Mouse (Mus musculus) CH12.LX (cell line): Measurements from ENCODE around the gene Msx3. TPM values are rescaled to one million over a fixed set of nuclear protein-coding genes. Genes with fewer than 3 reads are reported as not detected.

Source experiments
- DNase-seq: peaks from one replicate; pipeline ENCODE4 v3.0.0-alpha.2; 2013; ENCODE audit errors: extremely low read depth
- H3K27ac ChIP-seq: 2 replicates; pipeline ENCODE4 v1.5.1; 2012; ENCODE audit warnings: low read depth, mild to moderate bottlenecking, control low read depth, moderate library complexity; ENCODE audit not compliant: insufficient read depth
- H3K27me3 ChIP-seq: replicated peaks from 2 replicates; pipeline ENCODE3; 2012; ENCODE audit warnings: inconsistent platforms
- H3K36me3 ChIP-seq, 2 experiments: replicated peaks in 1 of 2; 2 replicates each; pipeline versions ENCODE3 to v1.6.1; 2012; ENCODE audit warnings: inconsistent platforms in 1 of 2, low read length in 1 of 2, mild to moderate bottlenecking in 1 of 2, mixed read lengths in 1 of 2, moderate library complexity in 1 of 2; ENCODE audit not compliant: control insufficient read depth in 1 of 2, insufficient read depth in 1 of 2
- H3K4me1 ChIP-seq, 2 experiments: 2 replicates each; pipeline ENCODE4 v1.6.1; 2012; ENCODE audit warnings: inconsistent platforms in 1 of 2, moderate library complexity in 1 of 2; ENCODE audit not compliant: insufficient read depth in 2 of 2, control insufficient read depth in 1 of 2
- H3K4me2 ChIP-seq: 2 replicates; pipeline ENCODE4 v1.6.1; 2012; ENCODE audit warnings: low read depth, mild to moderate bottlenecking, control low read depth; ENCODE audit not compliant: poor library complexity, insufficient read depth, severe bottlenecking
- H3K4me3 ChIP-seq, 3 experiments: fragments of 150-350 bp in 1 of 3; sonication (generic) in 1 of 3; replicated peaks in 1 of 3; 2 replicates each; pipeline versions ENCODE3 to v1.5.1; 2011 to 2012; ENCODE audit warnings: low read depth in 2 of 3, low read length in 2 of 3, mild to moderate bottlenecking in 2 of 3, moderate library complexity in 2 of 3, control low read depth in 1 of 3, improper control_type of control experiment in 1 of 3, inconsistent platforms in 1 of 3, mixed read lengths in 1 of 3; ENCODE audit not compliant: poor library complexity in 1 of 3
- H3K79me2 ChIP-seq: replicated peaks from 2 replicates; pipeline ENCODE4 v1.6.1; 2012; ENCODE audit warnings: mild to moderate bottlenecking, moderate library complexity; ENCODE audit not compliant: control insufficient read depth, poor library complexity, insufficient read depth, severe bottlenecking; ENCODE audit errors: extremely low read depth
- H3K9ac ChIP-seq: 2 replicates; pipeline ENCODE4 v1.6.1; 2012; ENCODE audit warnings: low read depth, mild to moderate bottlenecking, control low read depth, moderate library complexity; ENCODE audit not compliant: insufficient read depth
- H3K9me3 ChIP-seq: replicated peaks from 2 replicates; pipeline ENCODE3; 2012; ENCODE audit warnings: low read length, inconsistent platforms, mixed read lengths
- CTCF ChIP-seq, 2 experiments: IDR thresholded peaks in 1 of 2; conservative IDR thresholded peaks in 1 of 2; 2 replicates each; pipeline ENCODE4 v1.5.1; 2011 to 2012; ENCODE audit warnings: low read depth in 2 of 2, low read length in 2 of 2, improper control_type of control experiment in 1 of 2, inconsistent platforms in 1 of 2, mild to moderate bottlenecking in 1 of 2, moderate library complexity in 1 of 2
- ETS1 ChIP-seq: conservative IDR thresholded peaks from 2 replicates; pipeline ENCODE4 v1.6.1; 2012; ENCODE audit warnings: low read depth, mild to moderate bottlenecking, inconsistent platforms, low read length, improper control_type of control experiment, moderate library complexity
- IRF4 ChIP-seq: IDR thresholded peaks from 2 replicates; pipeline ENCODE4 v1.6.1; 2014; ENCODE audit warnings: low read depth, mild to moderate bottlenecking, inconsistent platforms, low read length, improper control_type of control experiment
- KAT2A ChIP-seq: IDR thresholded peaks from 2 replicates; pipeline ENCODE4 v1.6.1; 2012; ENCODE audit warnings: low read length, improper control_type of control experiment, inconsistent platforms; ENCODE audit not compliant: insufficient replicate concordance
- MAFK ChIP-seq: IDR thresholded peaks from 2 replicates; pipeline ENCODE4 v1.6.1; 2011; ENCODE audit warnings: low read length, improper control_type of control experiment; ENCODE audit not compliant: insufficient replicate concordance
- MAX ChIP-seq: IDR thresholded peaks from 2 replicates; pipeline ENCODE4 v1.6.1; 2011; ENCODE audit warnings: low read length, improper control_type of control experiment
- MEF2A ChIP-seq: IDR thresholded peaks from 2 replicates; pipeline ENCODE4 v1.6.1; 2014; ENCODE audit warnings: low read depth, mild to moderate bottlenecking, inconsistent platforms, low read length, improper control_type of control experiment, borderline replicate concordance
- NRF1 ChIP-seq: IDR thresholded peaks from 2 replicates; pipeline ENCODE4 v1.6.1; 2014; ENCODE audit warnings: low read depth, mild to moderate bottlenecking, inconsistent platforms, low read length, improper control_type of control experiment, moderate library complexity
- PAX5 ChIP-seq: IDR thresholded peaks from 2 replicates; pipeline ENCODE4 v1.6.1; 2012; ENCODE audit warnings: low read length, inconsistent platforms, mixed read lengths
- POLR2AphosphoS2 ChIP-seq: IDR thresholded peaks from 2 replicates; pipeline ENCODE4 v1.6.1; 2011; ENCODE audit warnings: low read depth, low read length, improper control_type of control experiment
- SMC3 ChIP-seq: IDR thresholded peaks from 2 replicates; pipeline ENCODE4 v1.6.1; 2011; ENCODE audit warnings: low read depth, low read length, improper control_type of control experiment
- TBP ChIP-seq: conservative IDR thresholded peaks from 2 replicates; pipeline ENCODE4 v1.6.1; 2011; ENCODE audit warnings: low read depth, low read length, improper control_type of control experiment
- TCF12 ChIP-seq: IDR thresholded peaks from 2 replicates; pipeline ENCODE4 v1.6.1; 2014; ENCODE audit warnings: low read depth, mild to moderate bottlenecking, inconsistent platforms, low read length, improper control_type of control experiment
- USF2 ChIP-seq: conservative IDR thresholded peaks from 2 replicates; pipeline ENCODE4 v1.6.1; 2011; ENCODE audit warnings: low read depth, low read length, improper control_type of control experiment
- ZNF384 ChIP-seq: IDR thresholded peaks from 2 replicates; pipeline ENCODE4 v1.6.1; 2012; ENCODE audit warnings: low read depth, low read length, improper control_type of control experiment, inconsistent platforms
- dilution Hi-C: fragments of 300-500 bp; cut with MboI; formaldehyde crosslinking; loops from 2 replicates; pipeline ENCODE4 v1.14.3; 2020; ENCODE audit warnings: low sequenced_read_pairs; ENCODE audit not compliant: extremely low pct_unique_long_range_greater_than_20kb, extremely low pct_ligation_motif_present
- in situ Hi-C: fragments of 300-500 bp; cut with MboI; formaldehyde crosslinking; loops from 3 replicates; pipeline ENCODE4 v1.14.3; 2019; ENCODE audit warnings: low sequenced_read_pairs, low pct_ligation_motif_present, low pct_unique_long_range_greater_than_20kb, mixed read lengths
- polyA plus RNA-seq: library from polyadenylated mRNA; unstranded; fragments of >175 nt; gene quantifications from 2 replicates; pipeline ENCODE4 v1.2.1, GENCODE M21; 2012; ENCODE audit warnings: low read depth; ENCODE audit not compliant: insufficient read length
- total RNA-seq, 2 experiments: library from RNA; depleted of rRNA; stranded (reverse); fragments of 300-350 nt in 1 of 2; fragments of >200 nt in 1 of 2; gene quantifications; 2 replicates each; pipeline ENCODE4 v1.2.3; 2012 to 2014

Gene Msx3
- total and polyA plus RNA-seq, 3 experiments: not detected

DNA sequence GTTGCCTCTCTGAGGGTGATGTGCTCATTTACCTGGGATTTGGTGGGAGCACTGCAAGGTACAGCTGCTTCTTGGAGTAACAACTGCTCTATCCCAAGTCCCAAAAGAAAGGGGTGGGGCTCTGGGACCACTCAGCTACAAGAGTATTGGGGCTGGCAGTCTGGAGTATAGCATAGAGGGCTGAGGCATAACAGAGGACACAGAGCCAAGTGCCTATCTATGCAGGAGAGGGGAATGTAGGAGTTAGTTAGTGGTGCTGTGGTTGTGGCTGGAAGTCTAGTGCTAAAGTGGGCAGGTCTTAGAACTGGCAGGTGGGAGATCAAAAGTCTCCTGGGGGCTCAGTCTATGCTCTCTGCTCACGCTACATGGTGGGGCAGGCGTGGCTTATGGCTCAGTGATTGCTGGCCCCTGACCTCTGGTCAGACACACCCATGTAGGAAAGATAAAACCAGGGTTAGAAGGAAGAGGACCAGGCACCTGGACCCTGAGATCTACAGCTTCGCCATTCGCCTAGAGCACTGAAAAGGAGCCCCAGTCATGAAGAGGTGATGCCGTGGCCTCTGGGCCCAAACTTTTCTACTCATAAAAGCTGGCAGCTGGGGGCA, 44.1 kb upstream of the Msx3 start, which contains the start of gene Prap1:
TSS of gene Prap1 (plus strand) at position 472 of the 605 bp plus-strand sequence.
- dilution Hi-C loops: no loop called here
- in situ Hi-C loops: loop anchor here (25.0 kb wide), 1 partner anchor 744 kb away; the partner anchor contains the start of genes Odf3, Scgb1c1 and Urah
- no peak within 1 kb of the TSS for H3K4me2 ChIP-seq
- H3K9me3 ChIP-seq: no peaks in the 10 kb centered on the region
- no peak within 1 kb of the TSS; the same call in 1 of the 2 replicates for H3K27ac ChIP-seq
- no peaks in the 10 kb centered on the region for H3K79me2 ChIP-seq
- TF ChIP-seq PAX5 (no peak), KAT2A (no peak)
- no peak within 1 kb of the TSS for H3K4me3 ChIP-seq
- no peaks in the 10 kb centered on the region for H3K36me3 ChIP-seq
- peaks cover 0 to 10% of the 10 kb centered on the region in 2 experiments; a peak in 1 of 4 replicates for H3K4me1 ChIP-seq
- no peaks in the 10 kb centered on the region for H3K27me3 ChIP-seq
- DNase-seq: no peak
- H3K9ac ChIP-seq: no peak within 1 kb of the TSS

DNA sequence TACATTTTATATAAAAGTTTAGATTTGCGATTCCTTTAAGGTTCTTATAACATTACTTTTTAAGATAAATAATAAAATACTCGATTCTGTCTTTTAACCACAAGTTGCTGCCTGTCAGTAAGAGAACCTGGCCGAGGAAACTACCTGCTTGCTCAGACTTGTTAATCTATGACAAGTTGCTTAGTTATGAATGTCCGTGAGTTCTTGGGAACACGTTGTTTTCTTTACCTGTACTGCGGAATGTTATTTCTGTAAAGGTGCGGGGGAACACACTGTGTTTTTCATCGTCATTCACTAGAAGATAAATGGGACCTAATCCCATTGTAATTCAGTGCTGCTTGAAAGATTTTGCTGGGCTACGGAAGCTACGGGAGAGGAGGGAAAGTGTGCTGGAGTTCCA, 41.7 kb upstream of the Msx3 start:
- no peak overlapping the region for H3K27ac ChIP-seq
- no peak for DNase-seq
- dilution Hi-C loops: no loop called here
- no peak overlapping the region for H3K4me2 ChIP-seq
- in situ Hi-C loops: loop anchor here (25.0 kb wide), 1 partner anchor 747 kb away; the partner anchor contains the start of genes Odf3, Scgb1c1 and Urah
- no peaks in the 10 kb centered on the region for H3K79me2 ChIP-seq
- no peaks in the 10 kb centered on the region for H3K27me3 ChIP-seq
- no peaks in the 10 kb centered on the region for H3K9me3 ChIP-seq
- TF ChIP-seq USF2: no peak
- no peak for TF ChIP-seq CTCF (conservative IDR thresholded peaks at IDR 0.05 in 1 of 2, IDR thresholded peaks at IDR 0.05 in 1 of 2; ENCODE audit: low read depth in 2 of 2, low read length in 2 of 2)
- no peak for TF ChIP-seq MAFK
- TF ChIP-seq TCF12: no peak
- TF ChIP-seq ETS1: no peak
- no peak for TF ChIP-seq POLR2AphosphoS2
- TF ChIP-seq IRF4: no peak
- TF ChIP-seq TBP: no peak
- no peak for TF ChIP-seq SMC3
- no peak for TF ChIP-seq MAX
- no peak for TF ChIP-seq NRF1
- TF ChIP-seq MEF2A: no peak
- no peak for TF ChIP-seq PAX5
- no peak for TF ChIP-seq ZNF384
- H3K36me3 ChIP-seq: no peaks in the 10 kb centered on the region
- H3K4me3 ChIP-seq: no peak overlapping the region
- H3K4me1 ChIP-seq: no peaks in the 10 kb centered on the region
- no peak overlapping the region for H3K9ac ChIP-seq
